Mouse (Mus musculus): ENCODE data around the gene Nbeal1. TPM values are rescaled to one million over a fixed set of nuclear protein-coding genes. Genes with fewer than 3 reads are reported as not detected.

Gene Nbeal1
- total and polyA plus RNA-seq, 3 experiments, result 0.77 to 73.4 (median 51.9) TPM

DNA sequence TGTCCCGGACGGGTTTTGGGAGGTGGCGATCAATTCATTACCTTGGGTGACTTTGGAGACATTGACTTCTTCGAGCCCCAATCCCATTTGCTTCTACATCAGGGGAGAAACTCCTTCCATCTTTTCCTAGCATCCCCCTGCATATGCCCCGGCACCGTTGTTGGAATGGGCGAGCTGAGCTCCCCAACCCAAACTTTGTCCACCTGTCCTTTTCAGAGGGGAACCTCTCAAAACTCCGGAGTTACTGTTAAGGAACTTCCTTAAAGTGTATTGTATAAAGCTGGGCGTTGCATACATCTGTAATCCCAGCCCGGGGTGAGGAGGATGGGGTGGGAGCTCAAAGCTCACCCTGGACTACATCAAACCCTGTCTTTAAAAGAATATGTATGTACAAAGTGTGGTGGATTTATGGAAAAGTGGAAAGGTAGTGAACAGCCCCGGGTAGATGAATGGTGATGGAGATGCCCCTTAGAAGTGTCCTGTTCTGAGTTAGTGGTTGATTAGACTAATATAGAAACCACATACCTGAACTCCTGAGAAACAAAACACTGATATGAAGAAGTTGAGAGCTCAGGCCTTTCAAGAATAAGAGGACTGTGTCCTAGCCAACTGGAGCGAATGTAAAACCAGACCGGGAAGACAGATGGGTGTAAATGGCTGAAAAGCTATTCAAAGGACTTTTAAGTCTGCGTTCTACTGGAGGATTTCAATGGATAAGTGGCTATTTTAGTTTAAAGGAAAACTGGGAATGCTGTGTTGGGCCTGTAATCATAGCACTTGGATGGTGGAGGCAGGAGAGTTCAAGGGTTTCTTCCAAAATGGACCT is 163.4 kb downstream of the Nbeal1 start:
- DNase-seq, result no peak

DNA sequence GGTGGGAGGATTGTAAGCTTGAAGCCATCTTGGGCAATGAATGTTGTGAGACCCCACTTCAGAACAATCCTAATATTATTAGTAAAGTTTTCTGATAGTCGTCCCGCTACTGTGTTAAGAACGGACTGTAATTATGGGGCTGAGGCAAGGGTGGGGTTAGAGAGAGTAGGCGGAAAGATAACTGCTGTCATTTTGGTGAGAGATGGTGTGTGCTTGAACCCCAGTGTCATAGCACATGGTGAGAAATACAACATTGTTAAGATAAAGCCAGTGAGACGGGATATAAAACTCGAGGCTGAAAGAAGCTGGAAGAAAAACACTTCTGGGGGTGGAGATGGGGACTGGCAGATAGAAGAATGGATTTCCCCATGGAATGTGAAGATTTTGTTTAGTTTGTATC is 164.3 kb downstream of the Nbeal1 start:
- DNase-seq, result no peak

DNA sequence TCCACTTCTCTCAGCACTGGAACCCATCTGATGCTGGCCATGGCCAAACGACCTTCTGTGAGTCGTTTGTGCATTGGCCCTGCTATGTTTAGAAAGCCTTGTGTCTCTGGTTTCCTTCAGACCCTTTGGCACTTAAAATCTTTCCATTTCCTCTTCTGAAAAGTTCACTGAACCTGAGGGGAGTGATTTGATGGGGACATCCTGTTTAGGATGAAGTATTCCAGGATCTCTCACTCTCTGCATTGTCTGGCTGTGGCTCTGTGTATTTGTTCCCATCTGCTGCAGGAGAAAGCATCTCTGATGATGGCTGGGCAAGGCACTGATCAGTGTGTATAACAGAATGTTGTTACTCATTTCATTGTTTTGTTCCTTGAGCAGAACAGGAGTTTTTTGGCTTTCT is 165.3 kb downstream of the Nbeal1 start:
- DNase-seq, result no peak

DNA sequence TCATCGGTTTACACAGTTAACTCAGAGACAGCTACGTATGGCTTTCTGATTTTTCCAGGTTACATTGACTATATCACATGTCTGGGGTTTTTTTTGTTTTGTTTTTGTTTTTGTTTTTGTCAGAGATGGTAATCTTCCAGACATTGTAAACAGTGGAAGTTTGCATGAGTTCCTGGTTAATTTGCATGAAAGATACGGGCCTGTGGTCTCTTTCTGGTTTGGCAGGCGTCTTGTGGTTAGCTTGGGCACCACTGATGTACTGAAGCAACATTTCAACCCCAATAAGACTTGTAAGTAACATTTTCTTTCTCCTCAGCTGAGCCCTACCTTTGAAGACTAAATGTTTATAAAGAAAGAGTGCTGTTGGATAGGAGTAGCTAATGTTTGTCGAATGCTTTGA is 172.4 kb downstream of the Nbeal1 start:
- DNase-seq, result no peak

DNA sequence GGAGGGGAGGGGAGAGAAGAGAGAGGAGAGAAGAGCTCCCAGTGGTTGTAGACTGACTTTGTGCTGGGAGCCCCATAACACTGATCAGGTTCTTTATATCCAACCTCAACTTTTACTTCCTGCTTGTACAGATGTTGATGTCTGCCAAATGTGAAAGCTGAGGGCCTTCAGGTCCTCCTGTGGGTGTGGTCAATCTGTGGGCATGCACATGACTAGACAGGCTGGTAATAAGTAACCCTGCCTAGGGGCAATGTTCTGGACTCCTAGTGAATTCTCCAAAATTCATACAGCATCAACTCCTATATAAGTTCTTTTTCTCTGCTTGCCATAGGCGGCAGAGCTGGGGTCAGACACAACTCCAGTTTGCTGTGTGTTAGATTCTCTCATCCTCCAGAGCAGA is 181.2 kb downstream of the Nbeal1 start:
- DNase-seq, result no peak

DNA sequence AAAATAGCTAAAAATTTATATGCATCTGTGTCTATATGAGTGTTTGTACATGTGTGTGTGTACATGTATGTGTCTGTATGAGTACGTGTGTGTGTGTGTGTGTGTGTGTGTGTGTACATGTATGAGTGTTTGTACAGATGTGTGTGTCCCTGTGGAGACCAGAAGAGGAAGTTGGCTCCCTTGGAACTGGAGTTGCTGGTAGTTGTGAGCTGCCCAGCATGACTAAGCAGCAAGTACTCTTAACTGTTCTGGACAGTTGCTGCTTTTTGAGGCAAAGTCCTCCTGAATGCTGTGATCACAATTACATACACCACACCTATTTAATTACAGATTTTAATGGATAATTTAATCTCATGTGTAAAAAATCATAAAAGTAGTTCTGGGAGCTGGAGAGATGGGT is 196.2 kb downstream of the Nbeal1 start:
- DNase-seq, result no peak

DNA sequence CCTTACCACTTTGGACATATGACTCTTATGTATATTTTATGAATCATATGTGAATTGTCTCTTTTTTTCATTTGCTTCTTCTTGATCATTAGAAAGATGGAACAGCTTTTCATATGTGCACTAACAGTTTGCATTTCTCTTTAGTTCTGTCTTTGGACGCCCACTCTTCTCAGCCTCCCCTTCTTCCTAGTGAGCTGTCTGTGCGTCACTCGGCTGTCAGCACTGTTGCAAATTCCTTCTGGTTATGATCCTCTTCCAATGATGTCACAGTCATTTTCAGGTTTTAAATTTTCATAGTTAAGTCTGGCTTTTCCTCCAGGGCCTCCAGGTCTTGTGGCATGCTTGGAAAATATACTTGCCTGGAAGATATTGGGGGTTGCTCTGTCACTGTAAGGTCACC is 201.5 kb downstream of the Nbeal1 start:
- no peak for DNase-seq

Other genes with a start within 250 kb of the Nbeal1 start
- gene Ica1l, start 137.4 kb upstream of the Nbeal1 start, total RNA-seq (2021), result 1 to 10 TPM; 1.6 to 2.3 TPM
- gene Ica1l, start 137.4 kb upstream of the Nbeal1 start, polyA plus RNA-seq (2012; rRNA removed), result 0.03 and 0.15 TPM in 2 replicates
- gene Carf, start 82.4 kb upstream of the Nbeal1 start, total RNA-seq (2021), result 10 to 100 TPM; 10.5 to 11.7 TPM
- gene Carf, start 82.4 kb upstream of the Nbeal1 start, polyA plus RNA-seq (2012; rRNA removed), result 0.81 and 1.3 TPM in 2 replicates
- gene Wdr12, start 82.0 kb upstream of the Nbeal1 start, total RNA-seq (2021), result 10 to 100 TPM; 15.8 to 17.8 TPM
- 1.8 TPM in 2 replicates for gene Wdr12, start 82.0 kb upstream of the Nbeal1 start, polyA plus RNA-seq (2012; rRNA removed)
- gene Cyp20a1, start 162.7 kb downstream of the Nbeal1 start, total RNA-seq (2021), result 10 to 100 TPM; 33.4 to 38.4 TPM
- 2.7 and 3.7 TPM in 2 replicates for gene Cyp20a1, start 162.7 kb downstream of the Nbeal1 start, polyA plus RNA-seq (2012; rRNA removed)
- gene Abi2, start 229.0 kb downstream of the Nbeal1 start, total RNA-seq (2021), result 10 to 100 TPM; 34.1 to 34.5 TPM
- 4.0 and 5.9 TPM in 2 replicates for gene Abi2, start 229.0 kb downstream of the Nbeal1 start, polyA plus RNA-seq (2012; rRNA removed)